Comparison of ENCODE assay signal across 10 mouse cellular contexts in genomic region chr5:102853750-102854149, GRCm38 (mm10).
"Had no signal": no experiment of that assay in that cellular context is flagged by ENCODE, and none has a peak within 500 bp of the region (broad histone marks: within the 10 kb centered on the region; RNA-seq: fewer than 3 reads in every experiment).

No protein-coding gene starts in this region.

- H3K9ac ChIP-seq: hindbrain, embryonic 15.5 days; limb, embryonic 13.5 days; liver, embryonic 13.5 days had no signal

- H3K4me3 ChIP-seq: hindbrain, embryonic 15.5 days; limb, embryonic 13.5 days; liver, embryonic 13.5 days had no signal

- H3K27ac ChIP-seq: hindbrain, embryonic 15.5 days; limb, embryonic 13.5 days; liver, embryonic 13.5 days had no signal

- DNase-seq: left cerebral cortex, postnatal 4 days; liver, embryonic 13.5 days; lung, adult 2 months; lung, postnatal 14 days; lung, postnatal 4 days; midbrain, embryonic 14.5 days; thymus, postnatal 25 days had no signal

- H3K36me3 ChIP-seq: hindbrain, embryonic 15.5 days; limb, embryonic 13.5 days; liver, embryonic 13.5 days had no signal

- H3K4me2 ChIP-seq: hindbrain, embryonic 15.5 days; limb, embryonic 13.5 days; liver, embryonic 13.5 days; midbrain, embryonic 11.5 days had no signal

- H3K27me3 ChIP-seq: hindbrain, embryonic 15.5 days; limb, embryonic 13.5 days; liver, embryonic 13.5 days had no signal

- H3K9me3 ChIP-seq: hindbrain, embryonic 15.5 days; limb, embryonic 13.5 days; liver, embryonic 13.5 days had no signal

- H3K4me1 ChIP-seq: liver, embryonic 13.5 days had no signal
